Mouse (Mus musculus) gastrocnemius, postnatal 10 days (tissue): ENCODE results near the gene Gsk3b. TPM values are rescaled to one million over a fixed set of nuclear protein-coding genes. Genes with fewer than 3 reads are reported as not detected.

Experiments
- DNase-seq: peaks from one replicate; pipeline ENCODE4 v3.0.0; 2021; ENCODE audit warnings: mixed read lengths
- total RNA-seq, 2 experiments: library from RNA; stranded (reverse); gene quantifications; 2 replicates each; pipeline ENCODE4 v1.2.3; 2021

The Gsk3b gene
- total RNA-seq, 2 experiments from 2014 or later = 58.8 to 65.8 TPM

GRCm38 (mm10) chr16:38285801-38286200 is 197.0 kb downstream of the Gsk3b start:
- no peak for DNase-seq

GRCm38 (mm10) chr16:38286541-38286940 is 197.7 kb downstream of the Gsk3b start:
- no peak for DNase-seq

- no peak for DNase-seq
These were observed 198.6 kb downstream of the Gsk3b start for GRCm38 (mm10) chr16:38287357-38287756.

GRCm38 (mm10) chr16:38287762-38288161 is 199.0 kb downstream of the Gsk3b start:
- DNase-seq = no peak

GRCm38 (mm10) chr16:38288851-38289250 is 200.1 kb downstream of the Gsk3b start:
- no peak for DNase-seq

- no peak for DNase-seq
These were observed 201.3 kb downstream of the Gsk3b start for GRCm38 (mm10) chr16:38290151-38290550.

GRCm38 (mm10) chr16:38294685-38295348 is 206.0 kb downstream of the Gsk3b start, which contains the start of gene Nr1i2:
TSS of gene Nr1i2 (minus strand) at chr16:38294824.
- no peak for DNase-seq

- no peak for DNase-seq
These were observed 206.6 kb downstream of the Gsk3b start for GRCm38 (mm10) chr16:38295349-38295930.

Other genes starting within 250 kb of the Gsk3b start
- under 1 TPM; 0.21 to 0.38 TPM for gene Gm36028, start 227.9 kb upstream of the Gsk3b start, total RNA-seq
- 10 to 100 TPM; 50.9 to 53.6 TPM for gene Lrrc58, start 220.6 kb upstream of the Gsk3b start, total RNA-seq
- 1 to 10 TPM in 1 of 2 experiments, under 1 TPM in 1; 0.90 to 1.1 TPM for gene Gpr156, start 172.5 kb upstream of the Gsk3b start, total RNA-seq
- not detected for gene Nr1i2, start 205.8 kb downstream of the Gsk3b start, total RNA-seq